Mouse (Mus musculus) CH12.LX (cell line): Measurements from ENCODE around the gene Rhod. TPM values are rescaled to one million over a fixed set of nuclear protein-coding genes. Genes with fewer than 3 reads are reported as not detected.

Source experiments
- DNase-seq: peaks from one replicate; pipeline ENCODE4 v3.0.0-alpha.2; 2013; ENCODE audit errors: extremely low read depth
- H3K27ac ChIP-seq: 2 replicates; pipeline ENCODE4 v1.5.1; 2012; ENCODE audit warnings: low read depth, mild to moderate bottlenecking, control low read depth, moderate library complexity; ENCODE audit not compliant: insufficient read depth
- H3K27me3 ChIP-seq: replicated peaks from 2 replicates; pipeline ENCODE3; 2012; ENCODE audit warnings: inconsistent platforms
- H3K36me3 ChIP-seq, 2 experiments: replicated peaks in 1 of 2; 2 replicates each; pipeline versions ENCODE3 to v1.6.1; 2012; ENCODE audit warnings: inconsistent platforms in 1 of 2, low read length in 1 of 2, mild to moderate bottlenecking in 1 of 2, mixed read lengths in 1 of 2, moderate library complexity in 1 of 2; ENCODE audit not compliant: control insufficient read depth in 1 of 2, insufficient read depth in 1 of 2
- H3K4me1 ChIP-seq, 2 experiments: 2 replicates each; pipeline ENCODE4 v1.6.1; 2012; ENCODE audit warnings: inconsistent platforms in 1 of 2, moderate library complexity in 1 of 2; ENCODE audit not compliant: insufficient read depth in 2 of 2, control insufficient read depth in 1 of 2
- H3K4me2 ChIP-seq: 2 replicates; pipeline ENCODE4 v1.6.1; 2012; ENCODE audit warnings: low read depth, mild to moderate bottlenecking, control low read depth; ENCODE audit not compliant: poor library complexity, insufficient read depth, severe bottlenecking
- H3K4me3 ChIP-seq, 3 experiments: fragments of 150-350 bp in 1 of 3; sonication (generic) in 1 of 3; replicated peaks in 1 of 3; 2 replicates each; pipeline versions ENCODE3 to v1.5.1; 2011 to 2012; ENCODE audit warnings: low read depth in 2 of 3, low read length in 2 of 3, mild to moderate bottlenecking in 2 of 3, moderate library complexity in 2 of 3, control low read depth in 1 of 3, improper control_type of control experiment in 1 of 3, inconsistent platforms in 1 of 3, mixed read lengths in 1 of 3; ENCODE audit not compliant: poor library complexity in 1 of 3
- H3K79me2 ChIP-seq: replicated peaks from 2 replicates; pipeline ENCODE4 v1.6.1; 2012; ENCODE audit warnings: mild to moderate bottlenecking, moderate library complexity; ENCODE audit not compliant: control insufficient read depth, poor library complexity, insufficient read depth, severe bottlenecking; ENCODE audit errors: extremely low read depth
- H3K9ac ChIP-seq: 2 replicates; pipeline ENCODE4 v1.6.1; 2012; ENCODE audit warnings: low read depth, mild to moderate bottlenecking, control low read depth, moderate library complexity; ENCODE audit not compliant: insufficient read depth
- H3K9me3 ChIP-seq: replicated peaks from 2 replicates; pipeline ENCODE3; 2012; ENCODE audit warnings: low read length, inconsistent platforms, mixed read lengths
- CHD1 ChIP-seq: IDR thresholded peaks from 2 replicates; pipeline ENCODE4 v1.6.1; 2012; ENCODE audit warnings: low read depth, low read length, improper control_type of control experiment, inconsistent platforms
- CTCF ChIP-seq, 2 experiments: IDR thresholded peaks in 1 of 2; conservative IDR thresholded peaks in 1 of 2; 2 replicates each; pipeline ENCODE4 v1.5.1; 2011 to 2012; ENCODE audit warnings: low read depth in 2 of 2, low read length in 2 of 2, improper control_type of control experiment in 1 of 2, inconsistent platforms in 1 of 2, mild to moderate bottlenecking in 1 of 2, moderate library complexity in 1 of 2
- ELF1 ChIP-seq: IDR thresholded peaks from 2 replicates; pipeline ENCODE4 v1.6.1; 2014; ENCODE audit warnings: low read depth, mild to moderate bottlenecking, inconsistent platforms, low read length, improper control_type of control experiment
- EP300 ChIP-seq: IDR thresholded peaks from 2 replicates; pipeline ENCODE4 v1.6.1; 2011; ENCODE audit warnings: low read length, improper control_type of control experiment
- HCFC1 ChIP-seq: IDR thresholded peaks from 2 replicates; pipeline ENCODE4 v1.6.1; 2012; ENCODE audit warnings: low read depth, mild to moderate bottlenecking, inconsistent platforms, low read length, improper control_type of control experiment
- IRF4 ChIP-seq: IDR thresholded peaks from 2 replicates; pipeline ENCODE4 v1.6.1; 2014; ENCODE audit warnings: low read depth, mild to moderate bottlenecking, inconsistent platforms, low read length, improper control_type of control experiment
- JUND ChIP-seq: conservative IDR thresholded peaks from 2 replicates; pipeline ENCODE4 v1.6.1; 2011; ENCODE audit warnings: low read depth, low read length, improper control_type of control experiment
- MAFK ChIP-seq: IDR thresholded peaks from 2 replicates; pipeline ENCODE4 v1.6.1; 2011; ENCODE audit warnings: low read length, improper control_type of control experiment; ENCODE audit not compliant: insufficient replicate concordance
- MAX ChIP-seq: IDR thresholded peaks from 2 replicates; pipeline ENCODE4 v1.6.1; 2011; ENCODE audit warnings: low read length, improper control_type of control experiment
- MEF2A ChIP-seq: IDR thresholded peaks from 2 replicates; pipeline ENCODE4 v1.6.1; 2014; ENCODE audit warnings: low read depth, mild to moderate bottlenecking, inconsistent platforms, low read length, improper control_type of control experiment, borderline replicate concordance
- MXI1 ChIP-seq: IDR thresholded peaks from 2 replicates; pipeline ENCODE4 v1.6.1; 2011; ENCODE audit warnings: mild to moderate bottlenecking, low read depth, low read length, improper control_type of control experiment
- MYC ChIP-seq: IDR thresholded peaks from 2 replicates; pipeline ENCODE4 v1.6.1; 2011; ENCODE audit warnings: low read depth, mild to moderate bottlenecking, improper control_type of control experiment, low read length
- NRF1 ChIP-seq: IDR thresholded peaks from 2 replicates; pipeline ENCODE4 v1.6.1; 2014; ENCODE audit warnings: low read depth, mild to moderate bottlenecking, inconsistent platforms, low read length, improper control_type of control experiment, moderate library complexity
- POLR2A ChIP-seq: IDR thresholded peaks from 2 replicates; pipeline ENCODE4 v1.6.1; 2011; ENCODE audit warnings: low read depth, mild to moderate bottlenecking, improper control_type of control experiment, low read length
- RAD21 ChIP-seq: IDR thresholded peaks from 2 replicates; pipeline ENCODE4 v1.6.1; 2011; ENCODE audit warnings: low read depth, mild to moderate bottlenecking, low read length, improper control_type of control experiment, moderate library complexity
- SMC3 ChIP-seq: IDR thresholded peaks from 2 replicates; pipeline ENCODE4 v1.6.1; 2011; ENCODE audit warnings: low read depth, low read length, improper control_type of control experiment
- TBP ChIP-seq: conservative IDR thresholded peaks from 2 replicates; pipeline ENCODE4 v1.6.1; 2011; ENCODE audit warnings: low read depth, low read length, improper control_type of control experiment
- UBTF ChIP-seq: IDR thresholded peaks from 2 replicates; pipeline ENCODE4 v1.6.1; 2012; ENCODE audit warnings: low read depth, mild to moderate bottlenecking, inconsistent platforms, low read length, improper control_type of control experiment, moderate library complexity
- USF2 ChIP-seq: conservative IDR thresholded peaks from 2 replicates; pipeline ENCODE4 v1.6.1; 2011; ENCODE audit warnings: low read depth, low read length, improper control_type of control experiment
- ZMIZ1 ChIP-seq: IDR thresholded peaks from 2 replicates; pipeline ENCODE4 v1.6.1; 2012; ENCODE audit warnings: low read depth, mild to moderate bottlenecking, inconsistent platforms, low read length, improper control_type of control experiment
- ZNF384 ChIP-seq: IDR thresholded peaks from 2 replicates; pipeline ENCODE4 v1.6.1; 2012; ENCODE audit warnings: low read depth, low read length, improper control_type of control experiment, inconsistent platforms
- dilution Hi-C: fragments of 300-500 bp; cut with MboI; formaldehyde crosslinking; loops from 2 replicates; pipeline ENCODE4 v1.14.3; 2020; ENCODE audit warnings: low sequenced_read_pairs; ENCODE audit not compliant: extremely low pct_unique_long_range_greater_than_20kb, extremely low pct_ligation_motif_present
- in situ Hi-C: fragments of 300-500 bp; cut with MboI; formaldehyde crosslinking; loops from 3 replicates; pipeline ENCODE4 v1.14.3; 2019; ENCODE audit warnings: low sequenced_read_pairs, low pct_ligation_motif_present, low pct_unique_long_range_greater_than_20kb, mixed read lengths
- polyA plus RNA-seq: library from polyadenylated mRNA; unstranded; fragments of >175 nt; gene quantifications from 2 replicates; pipeline ENCODE4 v1.2.1, GENCODE M21; 2012; ENCODE audit warnings: low read depth; ENCODE audit not compliant: insufficient read length
- total RNA-seq, 2 experiments: library from RNA; depleted of rRNA; stranded (reverse); fragments of 300-350 nt in 1 of 2; fragments of >200 nt in 1 of 2; gene quantifications; 2 replicates each; pipeline ENCODE4 v1.2.3; 2012 to 2014

Rhod gene
- total and polyA plus RNA-seq, 3 experiments: 14.4 to 20.1 (median 19.3) TPM

DNA sequence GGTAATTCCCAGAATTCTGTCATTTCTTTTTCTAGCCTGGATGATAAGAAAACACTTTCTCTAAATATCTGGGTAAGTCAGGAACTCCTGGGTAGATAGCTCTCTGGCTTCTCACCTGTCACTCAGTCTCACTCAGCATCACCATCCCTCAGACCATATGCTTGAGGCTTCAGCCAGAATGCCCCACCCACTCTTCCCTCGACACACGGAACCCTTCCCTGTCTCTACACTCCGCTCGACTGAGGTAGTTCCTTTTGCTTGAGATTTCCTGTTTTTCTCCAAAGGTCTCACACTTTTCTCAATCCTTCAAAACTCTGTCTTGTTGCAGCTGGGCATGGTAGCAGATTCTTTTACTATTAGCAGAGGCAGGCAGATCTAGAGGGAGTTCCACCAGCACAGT is 42.1 kb upstream of the Rhod start:
- H3K36me3 ChIP-seq: no peaks in the 10 kb centered on the region
- H3K4me2 ChIP-seq: no peak overlapping the region
- no peak overlapping the region for H3K27ac ChIP-seq
- no peak overlapping the region for H3K4me3 ChIP-seq
- no peaks in the 10 kb centered on the region for H3K79me2 ChIP-seq
- dilution Hi-C loops: no loop called here
- no peak overlapping the region for H3K9ac ChIP-seq
- no peaks in the 10 kb centered on the region for H3K4me1 ChIP-seq
- no peak for DNase-seq
- TF ChIP-seq CHD1 (no peak), UBTF (no peak), NRF1 (no peak), TBP (no peak), ZNF384 (no peak), USF2 (no peak)
- peaks cover 2% of the 10 kb centered on the region for H3K27me3 ChIP-seq
- H3K9me3 ChIP-seq: peaks cover 6% of the 10 kb centered on the region
- in situ Hi-C loops: loop anchor here (25.0 kb wide), 2 partner anchors 381 to 506 kb away; partner anchors contain the start of genes Ctsf and Npas4

DNA sequence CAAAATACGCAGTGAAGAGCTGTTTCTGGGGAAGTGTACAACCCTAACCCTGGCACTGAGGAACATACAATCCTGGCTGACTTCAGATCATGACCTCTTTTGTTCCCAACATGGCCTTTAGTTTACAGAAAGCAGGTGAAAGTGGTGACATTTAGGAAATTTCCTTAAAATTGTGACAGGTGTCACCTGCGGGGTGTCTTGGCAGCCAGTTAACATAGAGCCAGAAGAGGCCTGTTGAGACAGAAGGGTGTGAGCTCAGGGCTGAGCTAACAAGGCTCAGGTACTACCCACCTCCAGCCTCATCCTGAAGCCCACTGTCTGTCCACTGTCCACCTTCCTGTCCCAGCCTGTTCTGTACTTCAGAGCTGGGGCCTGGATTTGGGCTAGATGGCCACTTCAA is 40.8 kb upstream of the Rhod start:
- in situ Hi-C loops: loop anchor here (25.0 kb wide), 2 partner anchors 382 to 507 kb away; partner anchors contain the start of genes Ctsf and Npas4
- H3K4me3 ChIP-seq: no peak overlapping the region
- no peak for TF ChIP-seq MXI1
- TF ChIP-seq RAD21: no peak
- TF ChIP-seq POLR2A: no peak
- no peak for TF ChIP-seq ZMIZ1
- no peak for TF ChIP-seq IRF4
- no peak for TF ChIP-seq ELF1
- no peak for TF ChIP-seq CHD1
- TF ChIP-seq MAX: no peak
- no peak for TF ChIP-seq MYC
- TF ChIP-seq ZNF384: no peak

GRCm38 (mm10) chr19:4478190-4478516 is 38.9 kb upstream of the Rhod start:
- TF ChIP-seq MEF2A (no peak), MAFK (no peak), JUND (no peak), HCFC1 (no peak), MYC (no peak), CTCF (conservative IDR thresholded peaks at IDR 0.05 in 1 of 2, IDR thresholded peaks at IDR 0.05 in 1 of 2; ENCODE audit: low read depth in 2 of 2, low read length in 2 of 2) (peak; percentile 32 to 54), ZNF384 (peak; percentile 12; the same call in 1 of the 2 replicates), EP300 (no peak), SMC3 (no peak)
- DNase-seq: peak; percentile 18
- no peak overlapping the region for H3K4me2 ChIP-seq
- peaks cover 2% of the 10 kb centered on the region for H3K27me3 ChIP-seq
- no peak overlapping the region for H3K9ac ChIP-seq
- peaks cover 6% of the 10 kb centered on the region for H3K9me3 ChIP-seq
- no peaks in the 10 kb centered on the region for H3K4me1 ChIP-seq
- no peaks in the 10 kb centered on the region for H3K36me3 ChIP-seq
- H3K27ac ChIP-seq: no peak overlapping the region
- H3K4me3 ChIP-seq: no peak overlapping the region
- dilution Hi-C loops: no loop called here
- no peaks in the 10 kb centered on the region for H3K79me2 ChIP-seq
- in situ Hi-C loops: loop anchor here (25.0 kb wide), 2 partner anchors 384 to 509 kb away; partner anchors contain the start of genes Ctsf and Npas4

More for the DNA sequence above, 40.8 kb upstream of the Rhod start:
- no peak overlapping the region for H3K4me2 ChIP-seq
- dilution Hi-C loops: no loop called here
- H3K9ac ChIP-seq: no peak overlapping the region
- no peaks in the 10 kb centered on the region for H3K36me3 ChIP-seq
- no peaks in the 10 kb centered on the region for H3K79me2 ChIP-seq
- no peak for DNase-seq
- peaks cover 2% of the 10 kb centered on the region for H3K27me3 ChIP-seq
- H3K9me3 ChIP-seq: peaks cover 6% of the 10 kb centered on the region
- no peak overlapping the region for H3K27ac ChIP-seq
- no peaks in the 10 kb centered on the region for H3K4me1 ChIP-seq
